Mouse (Mus musculus) heart, embryonic 16.5 days (tissue): ENCODE measurements around the gene Rad51d. TPM values are rescaled to one million over a fixed set of nuclear protein-coding genes. Genes with fewer than 3 reads are reported as not detected.

ENCODE experiments used
- ATAC-seq: fragments of 200-750 bp; cut with Nextera tagmentation; replicated peaks from 2 replicates; pipeline ENCODE4 v1.8.0; 2017; ENCODE audit warnings: moderate number of reproducible peaks; ENCODE audit not compliant: insufficient read depth, low FRiP score; ENCODE audit errors: extremely low read depth
- H3K27ac ChIP-seq: fragments of 300-500 bp; sonication (generic); 2 replicates; pipeline ENCODE4 v1.5.1; 2014; ENCODE audit warnings: mild to moderate bottlenecking, low read length, control low read depth, moderate library complexity
- H3K27me3 ChIP-seq: fragments of 300-500 bp; sonication (generic); 2 replicates; pipeline ENCODE4 v1.6.1; 2014; ENCODE audit warnings: low read length, mixed read lengths; ENCODE audit not compliant: control insufficient read depth, insufficient read depth
- H3K36me3 ChIP-seq: fragments of 300-500 bp; sonication (generic); 2 replicates; pipeline ENCODE4 v1.6.1; 2014; ENCODE audit not compliant: control insufficient read depth, insufficient read depth
- H3K4me1 ChIP-seq: fragments of 300-500 bp; sonication (generic); 2 replicates; pipeline ENCODE4 v1.6.1; 2014; ENCODE audit warnings: low read length, mixed read lengths; ENCODE audit not compliant: control insufficient read depth, insufficient read depth
- H3K4me2 ChIP-seq: fragments of 300-500 bp; sonication (generic); 2 replicates; pipeline ENCODE4 v1.6.1; 2014; ENCODE audit warnings: low read depth, mild to moderate bottlenecking, control low read depth, low read length
- H3K4me3 ChIP-seq: fragments of 300-500 bp; sonication (generic); 2 replicates; pipeline ENCODE4 v1.5.1; 2014; ENCODE audit warnings: mild to moderate bottlenecking, control low read depth, low read length
- H3K9ac ChIP-seq: fragments of 300-500 bp; sonication (generic); 2 replicates; pipeline ENCODE4 v1.6.1; 2014; ENCODE audit warnings: low read length, control low read depth
- H3K9me3 ChIP-seq: fragments of 300-500 bp; sonication (generic); replicated peaks from 2 replicates; pipeline ENCODE4 v1.6.1; 2016; ENCODE audit warnings: low read length; ENCODE audit not compliant: control insufficient read depth
- WGBS: fragments of 180-500 bp; shearing (Covaris S2); extraction: QIAGEN DNeasy Blood & Tissue Kit; methylation state at CpG from one replicate; pipeline ENCODE4 v1.1.7; 2014; 5-methylcytosine and 5-hydroxymethylcytosine counted together
- polyA plus RNA-seq: library from polyadenylated mRNA; unstranded; fragments of >200 nt; fragmentation: Nextera tagmentation; extraction: Ambion mirVana; gene quantifications from 2 replicates; pipeline ENCODE4 v1.2.1, GENCODE M21; 2015

Rad51d gene
- polyA plus RNA-seq, 1 experiment from 2014 or later: 13.8 TPM

GRCm38 (mm10) chr11:82921691-82922090 lies 31.3 kb upstream of the Rad51d start:
- no peak overlapping the region for H3K27ac ChIP-seq
- H3K9me3 ChIP-seq: no peaks in the 10 kb centered on the region
- H3K36me3 ChIP-seq: peaks cover 35% of the 10 kb centered on the region
- no peak overlapping the region for H3K4me3 ChIP-seq
- H3K9ac ChIP-seq: no peak overlapping the region
- H3K27me3 ChIP-seq: no peaks in the 10 kb centered on the region
- WGBS: 70% methylated on average over 4 of the region's 4 CpGs
- H3K4me2 ChIP-seq: no peak overlapping the region
- peaks cover 9% of the 10 kb centered on the region; the same call in 1 of the 2 replicates for H3K4me1 ChIP-seq
- ATAC-seq: no peak

- no peaks in the 10 kb centered on the region for H3K9me3 ChIP-seq
- H3K27me3 ChIP-seq: no peaks in the 10 kb centered on the region
- peaks cover 26% of the 10 kb centered on the region for H3K36me3 ChIP-seq
- H3K9ac ChIP-seq: no peak overlapping the region
- no peak overlapping the region for H3K4me3 ChIP-seq
- ATAC-seq: no peak
- WGBS: 48% methylated on average over 10 of the region's 10 CpGs
- no peak overlapping the region for H3K27ac ChIP-seq
- no peak overlapping the region for H3K4me2 ChIP-seq
- H3K4me1 ChIP-seq: peaks cover 8% of the 10 kb centered on the region; the same call in 1 of the 2 replicates
Observed at GRCm38 (mm10) chr11:82920768-82921167, 30.4 kb upstream of the Rad51d start.

GRCm38 (mm10) chr11:82914711-82915352 lies 24.4 kb upstream of the Rad51d start:
- H3K27ac ChIP-seq: no peak overlapping the region
- no peak for ATAC-seq

GRCm38 (mm10) chr11:82910679-82911389 lies 20.4 kb upstream of the Rad51d start:
- Histone ChIP-seq H3K9ac (peak overlapping the region; percentile 66), H3K27me3 (no peaks in the 10 kb centered on the region), H3K9me3 (no peaks in the 10 kb centered on the region), H3K4me2 (peak overlapping the region; percentile 74), H3K4me3 (peak overlapping the region; percentile 59), H3K36me3 (peaks cover 5% of the 10 kb centered on the region), H3K27ac (peak overlapping the region; percentile 89), H3K4me1 (peaks cover 41% of the 10 kb centered on the region)
- peak; percentile 91 for ATAC-seq
- WGBS: 25% methylated on average over 11 of the region's 11 CpGs

More at GRCm38 (mm10) chr11:82914711-82915352, 24.4 kb upstream of the Rad51d start:
- Histone ChIP-seq H3K4me1 (peaks cover 26% of the 10 kb centered on the region), H3K9ac (no peak overlapping the region), H3K4me2 (peak overlapping the region; percentile 74), H3K27me3 (no peaks in the 10 kb centered on the region), H3K9me3 (no peaks in the 10 kb centered on the region), H3K36me3 (peaks cover 11% of the 10 kb centered on the region; the same call in 1 of the 2 replicates), H3K4me3 (peak overlapping the region; percentile 17)
- 6% methylated on average over 16 of the region's 16 CpGs for WGBS

GRCm38 (mm10) chr11:82910250-82910649 lies 19.8 kb upstream of the Rad51d start, which contains the start of gene Unc45b:
Unc45b (plus strand) TSS chr11:82910550.
- no peak for ATAC-seq
- peaks cover 5% of the 10 kb centered on the region for H3K36me3 ChIP-seq
- H3K4me2 ChIP-seq: peak within 1 kb of the TSS; percentile 74
- H3K27ac ChIP-seq: peak within 1 kb of the TSS; percentile 89
- H3K4me1 ChIP-seq: peaks cover 41% of the 10 kb centered on the region
- no peaks in the 10 kb centered on the region for H3K9me3 ChIP-seq
- H3K27me3 ChIP-seq: no peaks in the 10 kb centered on the region
- H3K9ac ChIP-seq: peak within 1 kb of the TSS; percentile 66
- WGBS: 52% methylated on average over 4 of the region's 4 CpGs
- peak within 1 kb of the TSS; percentile 59 for H3K4me3 ChIP-seq

GRCm38 (mm10) chr11:82908608-82908989 lies 18.2 kb upstream of the Rad51d start:
- peak overlapping the region; percentile 86 for H3K9ac ChIP-seq
- H3K4me1 ChIP-seq: peaks cover 28% of the 10 kb centered on the region
- peak overlapping the region; percentile 83 for H3K4me3 ChIP-seq
- no peaks in the 10 kb centered on the region for H3K9me3 ChIP-seq
- H3K27ac ChIP-seq: 0 out of 2 replicates have a peak overlapping the region, but pooled peaks have one; percentile 23
- 83% methylated on average over 3 of the region's 10 CpGs for WGBS
- H3K36me3 ChIP-seq: peaks cover 17% of the 10 kb centered on the region
- ATAC-seq: no peak
- H3K4me2 ChIP-seq: peak overlapping the region; percentile 83
- H3K27me3 ChIP-seq: no peaks in the 10 kb centered on the region

- ATAC-seq: peak; percentile 21; the same call in 1 of the 2 replicates
- H3K4me3 ChIP-seq: peak within 1 kb of the TSS; percentile 83
- no peaks in the 10 kb centered on the region for H3K27me3 ChIP-seq
- H3K9ac ChIP-seq: peak within 1 kb of the TSS; percentile 86
- H3K4me1 ChIP-seq: peaks cover 24% of the 10 kb centered on the region
- H3K4me2 ChIP-seq: peak within 1 kb of the TSS; percentile 83
- no peaks in the 10 kb centered on the region for H3K9me3 ChIP-seq
- 2% methylated on average over 73 of the region's 73 CpGs for WGBS
- 0 out of 2 replicates have a peak within 1 kb of the TSS, but pooled peaks have one; percentile 23 for H3K27ac ChIP-seq
- peaks cover 21% of the 10 kb centered on the region for H3K36me3 ChIP-seq
Observed at GRCm38 (mm10) chr11:82907651-82908607, 17.5 kb upstream of the Rad51d start, which contains the start of gene Nle1. Nle1 (minus strand) TSS chr11:82908411.

GRCm38 (mm10) chr11:82905816-82906215 lies 15.4 kb upstream of the Rad51d start:
- H3K9me3 ChIP-seq: no peaks in the 10 kb centered on the region
- peaks cover 36% of the 10 kb centered on the region for H3K36me3 ChIP-seq
- WGBS: 90% methylated on average over 5 of the region's 5 CpGs
- no peak overlapping the region for H3K4me3 ChIP-seq
- H3K9ac ChIP-seq: no peak overlapping the region
- no peaks in the 10 kb centered on the region for H3K27me3 ChIP-seq
- H3K4me1 ChIP-seq: peaks cover 21% of the 10 kb centered on the region
- no peak for ATAC-seq
- no peak overlapping the region for H3K4me2 ChIP-seq
- H3K27ac ChIP-seq: no peak overlapping the region
